Mouse (Mus musculus) liver, embryonic 14.5 days (tissue): Measurements from ENCODE around the gene Bicdl2.

Experiments
- CTCF ChIP-seq: IDR thresholded peaks from 2 replicates; pipeline ENCODE4 v1.5.1; 2016; ENCODE audit warnings: antibody characterized with exemption, low read depth, control low read depth
- EP300 ChIP-seq: IDR thresholded peaks from 2 replicates; pipeline ENCODE4 v1.6.1; 2016; ENCODE audit warnings: antibody characterized with exemption, low read depth

DNA sequence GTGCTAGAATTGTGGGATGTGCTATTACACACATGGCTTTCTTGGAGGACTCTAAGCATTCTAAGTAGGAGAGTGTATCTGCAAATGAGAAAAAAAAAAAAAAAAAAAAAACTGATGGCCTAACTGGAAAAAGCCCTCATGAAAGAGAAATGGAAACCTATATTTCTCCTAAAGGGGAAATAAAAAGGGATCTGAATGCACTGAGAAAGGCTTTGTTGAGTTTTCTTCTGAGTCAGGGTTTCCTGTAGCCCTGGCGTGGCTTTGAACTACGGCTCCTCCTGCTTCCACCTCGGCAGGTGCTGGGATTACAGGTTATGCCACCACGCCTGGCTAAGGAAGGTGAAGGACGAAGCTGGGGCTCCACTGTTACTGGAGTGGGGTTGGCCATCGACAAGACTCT is 6.3 kb upstream of the Bicdl2 start:
- no peak for TF ChIP-seq CTCF
- TF ChIP-seq EP300 = no peak
